Mouse (Mus musculus): ENCODE data around the gene Gm20388.
A peak's percentile ranks its signal among the peaks of the same experiment; 100 is the strongest.

DNA sequence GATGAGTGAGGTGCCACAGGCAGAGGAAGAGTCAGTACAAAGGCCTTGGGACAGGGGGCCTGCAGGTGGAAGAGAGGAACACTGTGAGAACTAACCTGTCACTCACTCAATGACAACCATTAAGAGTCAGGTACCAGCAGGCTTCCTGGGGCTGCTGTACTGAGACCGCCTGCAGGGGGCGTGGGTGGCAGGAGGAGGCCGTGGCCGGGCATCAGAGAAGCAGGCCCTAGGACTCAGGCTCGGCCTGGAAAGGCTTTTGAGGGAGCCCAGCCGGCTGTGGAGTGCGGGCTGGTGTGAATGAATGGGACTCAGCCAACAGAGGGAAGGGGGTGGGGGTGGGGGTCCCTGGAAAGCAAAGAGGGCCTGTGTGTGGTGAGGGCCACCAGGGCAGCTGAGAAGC, 560.5 kb downstream of the Gm20388 start:
- 0 out of 2 replicates have a peak, but pooled peaks have one; percentile 22 for TF ChIP-seq CTCF (IDR thresholded peaks at IDR 0.05; ENCODE audit: extremely low read depth, insufficient read depth, low read length)
- no peak for TF ChIP-seq POLR2A (IDR thresholded peaks at IDR 0.05; ENCODE audit: extremely low read depth, insufficient read depth, low read length)

Data from cortical plate, adult 2 months (tissue).